Mouse (Mus musculus) urinary bladder, postnatal 36 days (tissue): ENCODE data around the gene Gm14851.
"Not testable (repeated sequence)": the region's sequence is repeated elsewhere in the genome, so short reads cannot be mapped to it uniquely, and the experiment has no call there.

ENCODE experiments used
- DNase-seq, 2 experiments: peaks; one replicate each; pipeline ENCODE4 v3.0.0; 2022; ENCODE audit warnings: low spot score in 2 of 2, mixed read lengths in 1 of 2

Gm14851 gene

DNA sequence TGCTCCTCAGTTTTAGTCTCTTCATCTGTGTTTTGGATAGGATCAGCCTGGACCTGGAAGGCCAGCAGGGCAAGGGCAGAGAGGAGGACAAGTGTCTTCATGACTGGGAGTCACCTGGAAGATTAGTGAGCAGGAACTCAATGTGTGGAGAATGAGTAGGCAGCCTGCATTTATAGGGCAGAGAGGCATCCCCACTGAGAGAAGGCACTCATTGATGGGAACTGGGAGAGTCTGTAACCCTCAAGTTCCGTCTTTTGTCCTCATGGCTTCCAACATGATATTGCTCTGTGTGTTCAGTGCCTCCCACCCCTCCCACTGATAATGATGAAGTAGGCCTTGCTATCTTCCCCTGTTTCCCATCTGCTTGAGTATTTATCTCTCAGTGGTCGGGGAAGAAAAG is at the start of gene Gm14851:
Gene Gm14851, minus strand, starts transcription at position 101 of the 400 bp plus-strand sequence.
- DNase-seq, result not testable (repeated sequence)

DNA sequence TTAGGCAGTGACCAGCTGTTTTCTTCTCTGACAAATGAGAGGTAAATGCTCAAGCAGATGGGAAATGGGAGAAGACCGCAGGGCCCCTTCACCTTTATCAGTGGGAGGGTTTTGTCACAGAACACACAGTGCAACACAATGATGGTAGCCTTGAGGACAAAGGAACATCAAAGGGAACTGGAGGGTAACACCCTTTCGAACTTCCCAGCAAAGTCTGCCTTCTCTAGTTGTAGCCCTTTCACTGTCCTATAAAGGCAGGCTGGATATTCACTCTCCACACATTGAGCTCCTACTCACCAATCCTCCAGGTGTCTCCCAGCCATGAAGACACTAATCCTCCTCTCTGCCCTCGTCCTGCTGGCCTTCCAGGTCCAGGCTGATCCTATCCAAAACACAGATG is 38.5 kb upstream of the Gm14851 start, which contains the start of gene Defa30:
Gene Defa30, plus strand, starts transcription at position 301 of the 400 bp plus-strand sequence.
- not testable (repeated sequence) for DNase-seq

- no peak for DNase-seq
These were observed 2.7 kb downstream of the Gm14851 start for GRCm38 (mm10) chr8:21093106-21093505.

- DNase-seq, result not testable (repeated sequence)
These were observed 11.7 kb downstream of the Gm14851 start, which contains the start of gene Defa25 for GRCm38 (mm10) chr8:21084142-21084541. Gene Defa25 (plus strand): TSS chr8:21084442.

DNA sequence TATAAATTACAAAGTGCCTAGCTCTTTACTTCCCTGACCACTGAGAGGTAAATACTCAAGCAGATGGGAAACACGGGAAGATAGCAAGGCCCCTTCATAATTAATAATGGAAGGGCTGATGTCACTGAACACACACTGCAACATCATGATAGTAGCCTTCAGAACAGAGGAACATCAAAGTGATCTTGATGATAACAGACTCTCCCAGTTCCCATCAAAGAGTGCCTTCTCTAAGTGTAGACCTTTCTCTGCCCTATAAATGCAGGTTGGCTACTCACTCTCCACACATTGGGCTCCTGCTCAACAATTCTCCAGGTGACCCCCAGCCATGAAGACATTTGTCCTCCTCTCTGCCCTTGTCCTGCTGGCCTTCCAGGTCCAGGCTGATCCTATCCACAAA is 31.1 kb downstream of the Gm14851 start, which contains the start of gene Defa35:
Gene Defa35, plus strand, starts transcription at position 301 of the 400 bp plus-strand sequence.
- DNase-seq, result not testable (repeated sequence)

DNA sequence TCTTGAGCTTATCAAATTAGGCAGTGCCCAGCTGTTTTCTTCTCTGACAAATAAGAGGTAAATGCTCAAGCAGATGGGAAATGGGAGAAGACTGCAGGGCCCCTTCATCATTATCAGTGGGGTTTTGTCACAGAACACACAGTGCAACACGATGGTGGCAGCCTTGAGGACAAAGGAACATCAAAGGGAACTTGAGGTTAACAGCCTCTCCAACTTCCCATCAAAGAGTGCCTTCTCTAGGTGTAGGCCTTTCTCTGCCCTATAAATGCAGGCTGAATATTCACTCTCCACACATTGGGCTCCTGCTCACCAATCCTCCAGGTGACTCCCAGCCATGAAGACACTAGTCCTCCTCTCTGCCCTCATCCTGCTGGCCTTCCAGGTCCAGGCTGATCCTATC is 41.1 kb downstream of the Gm14851 start, which contains the start of gene Defa23:
Gene Defa23, plus strand, starts transcription at position 301 of the 400 bp plus-strand sequence.
- DNase-seq, result not testable (repeated sequence)
